Comparison of ENCODE assay signal across 16 mouse cellular contexts in genomic region chr12:40746081-40746480, GRCm38 (mm10).
DNase-seq lines count a peak whose midpoint lies in the region; ATAC-seq lines count a peak whose summit lies in the region.
"Had no signal": no experiment of that assay in that cellular context is flagged by ENCODE, and none has a peak within 500 bp of the region (broad histone marks: within the 10 kb centered on the region; RNA-seq: fewer than 3 reads in every experiment).

No protein-coding gene starts in this region.

- 0 out of 2 replicates have a peak, but pooled peaks cover 3% of the 10 kb centered on the region for H3K36me3 ChIP-seq in kidney, embryonic 15.5 days
- peaks cover 3% of the 10 kb centered on the region; the same call in 1 of the 2 replicates for H3K36me3 ChIP-seq in lung, embryonic 16.5 days (ENCODE audit: control insufficient read depth, insufficient read depth, low read length)
- H3K36me3 ChIP-seq: intestine, embryonic 15.5 days; liver, embryonic 13.5 days had no signal

- DNase-seq in adrenal gland, postnatal 14 days, result peak; percentile 9
- no peak for DNase-seq in adrenal gland, adult 2 months
- peak; percentile 5 for DNase-seq in kidney, adult 9 months
- no peak for DNase-seq in spleen, postnatal 4 days (ENCODE audit: low spot score in 2 of 2)
- no peak for DNase-seq in right cerebral cortex, adult 18-20 months
- DNase-seq in kidney, postnatal 25 days, result no peak
- DNase-seq: cerebellum, adult 2 months; heart, adult 18-20 months; heart, postnatal 4 days; liver, embryonic 13.5 days had no signal

- no peak overlapping the region for H3K27ac ChIP-seq in kidney, embryonic 15.5 days
- H3K27ac ChIP-seq in lung, embryonic 16.5 days (ENCODE audit: low read length), result no peak overlapping the region
- H3K27ac ChIP-seq: forebrain, embryonic 10.5 days; intestine, embryonic 15.5 days; limb, embryonic 12.5 days; liver, embryonic 13.5 days had no signal

- no peaks in the 10 kb centered on the region for H3K4me1 ChIP-seq in kidney, embryonic 15.5 days
- no peaks in the 10 kb centered on the region for H3K4me1 ChIP-seq in lung, embryonic 16.5 days (replicated peaks; ENCODE audit: control insufficient read depth, insufficient read depth, low read length)
- H3K4me1 ChIP-seq: intestine, embryonic 15.5 days; limb, embryonic 12.5 days; liver, embryonic 13.5 days; megakaryocyte, embryonic 14.5 days had no signal

- no peak for ATAC-seq in kidney, embryonic 15.5 days (replicated peaks; ENCODE audit: low FRiP score)
- peak; percentile 67; the same call in 1 of the 2 replicates for ATAC-seq in lung, embryonic 16.5 days (ENCODE audit: low read depth)
- ATAC-seq: intestine, embryonic 15.5 days had no signal

- H3K9me3 ChIP-seq in kidney, embryonic 15.5 days (replicated peaks), result no peaks in the 10 kb centered on the region
- no peaks in the 10 kb centered on the region for H3K9me3 ChIP-seq in lung, embryonic 16.5 days (ENCODE audit: control insufficient read depth, low read length)
- H3K9me3 ChIP-seq: forebrain, embryonic 10.5 days; intestine, embryonic 15.5 days; limb, embryonic 12.5 days; liver, embryonic 13.5 days; megakaryocyte, embryonic 14.5 days had no signal

- 86% methylated on average over 3 of the region's 3 CpGs for WGBS in kidney, embryonic 15.5 days
- 77% methylated on average over 3 of the region's 3 CpGs for WGBS in lung, embryonic 16.5 days

- H3K27me3 ChIP-seq in kidney, embryonic 15.5 days, result no peaks in the 10 kb centered on the region
- H3K27me3 ChIP-seq in lung, embryonic 16.5 days (ENCODE audit: control insufficient read depth, insufficient read depth, low read depth, low read length), result no peaks in the 10 kb centered on the region
- H3K27me3 ChIP-seq: intestine, embryonic 15.5 days; limb, embryonic 12.5 days; liver, embryonic 13.5 days; megakaryocyte, embryonic 14.5 days had no signal

- H3K4me3 ChIP-seq in kidney, embryonic 15.5 days (replicated peaks), result no peak overlapping the region
- no peak overlapping the region for H3K4me3 ChIP-seq in lung, embryonic 16.5 days (ENCODE audit: low read length)
- H3K4me3 ChIP-seq: forebrain, embryonic 10.5 days; intestine, embryonic 15.5 days; limb, embryonic 12.5 days; liver, embryonic 13.5 days; megakaryocyte, embryonic 14.5 days had no signal

- no peak overlapping the region for H3K4me2 ChIP-seq in kidney, embryonic 15.5 days
- no peak overlapping the region for H3K4me2 ChIP-seq in lung, embryonic 16.5 days (ENCODE audit: low read depth, low read length)
- H3K4me2 ChIP-seq: intestine, embryonic 15.5 days; limb, embryonic 12.5 days; liver, embryonic 13.5 days had no signal

- no peak overlapping the region for H3K9ac ChIP-seq in kidney, embryonic 15.5 days
- no peak overlapping the region for H3K9ac ChIP-seq in lung, embryonic 16.5 days (ENCODE audit: low read length)
- H3K9ac ChIP-seq: intestine, embryonic 15.5 days; limb, embryonic 12.5 days; liver, embryonic 13.5 days had no signal

Comparison
In these comparisons a context has a peak if more than half of its experiments do, and no peak if none do; other contexts are left out.
1. DNase-seq: peak in adrenal gland, postnatal 14 days (single experiment) and kidney, adult 9 months (single experiment); none in adrenal gland, adult 2 months (single experiment), spleen, postnatal 4 days (0 of 2), right cerebral cortex, adult 18-20 months (single experiment) and kidney, postnatal 25 days (0 of 2).